Mouse (Mus musculus) lung, adult 2 months (tissue): ENCODE measurements around the gene Itga3. TPM values are rescaled to one million over a fixed set of nuclear protein-coding genes. Genes with fewer than 3 reads are reported as not detected.
A peak's percentile ranks its signal among the peaks of the same experiment; 100 is the strongest.

Source experiments
- DNase-seq: peaks from one replicate; pipeline ENCODE4 v3.0.0; 2022
- H3K4me1 ChIP-seq: fragments of 200-500 bp; 2 replicates; pipeline ENCODE4 v1.6.1; 2011; ENCODE audit warnings: low read length; ENCODE audit not compliant: control insufficient read depth, insufficient read depth
- H3K4me3 ChIP-seq: fragments of 200-500 bp; replicated peaks from 2 replicates; pipeline ENCODE3; 2011; ENCODE audit warnings: low read depth, mild to moderate bottlenecking, control low read depth, low read length; ENCODE audit errors: extremely low read depth
- CTCF ChIP-seq: fragments of 200-500 bp; IDR thresholded peaks from 2 replicates; pipeline ENCODE4 v1.5.1; 2011; ENCODE audit warnings: mild to moderate bottlenecking, low read length, control low read depth; ENCODE audit not compliant: insufficient read depth
- POLR2A ChIP-seq: fragments of 200-500 bp; IDR thresholded peaks from 2 replicates; pipeline ENCODE4 v1.6.1; 2011; ENCODE audit warnings: low read depth, mild to moderate bottlenecking, control low read depth, low read length, borderline replicate concordance; ENCODE audit errors: extremely low read depth
- WGBS: fragments of 180-500 bp; shearing (Covaris S2); methylation state at CpG from one replicate; pipeline ENCODE4 v1.1.7; 2018; 5-methylcytosine and 5-hydroxymethylcytosine counted together
- polyA plus RNA-seq: library from polyadenylated mRNA; depleted of rRNA; stranded (reverse); fragments of >200 nt; gene quantifications from 2 replicates; pipeline ENCODE4 v1.2.3, GENCODE M21; 2012

Itga3 gene
- polyA plus RNA-seq, 1 experiment = 181 TPM

GRCm38 (mm10) chr11:95073835-95074234 lies 2.8 kb downstream of the Itga3 start:
- 66% methylated on average over 4 of the region's 4 CpGs for WGBS
- peaks cover 32% of the 10 kb centered on the region for H3K4me1 ChIP-seq

GRCm38 (mm10) chr11:95072804-95073203 lies 3.8 kb downstream of the Itga3 start:
- WGBS = 42% methylated on average over 5 of the region's 5 CpGs
- Histone ChIP-seq H3K4me1 (peaks cover 31% of the 10 kb centered on the region), H3K4me3 (no peak overlapping the region)
- TF ChIP-seq CTCF (no peak), POLR2A (no peak)
- peak; percentile 60 for DNase-seq

More at GRCm38 (mm10) chr11:95073835-95074234, 2.8 kb downstream of the Itga3 start:
- no peak for TF ChIP-seq POLR2A
- TF ChIP-seq CTCF = no peak
- DNase-seq = no peak
- no peak overlapping the region for H3K4me3 ChIP-seq

DNA sequence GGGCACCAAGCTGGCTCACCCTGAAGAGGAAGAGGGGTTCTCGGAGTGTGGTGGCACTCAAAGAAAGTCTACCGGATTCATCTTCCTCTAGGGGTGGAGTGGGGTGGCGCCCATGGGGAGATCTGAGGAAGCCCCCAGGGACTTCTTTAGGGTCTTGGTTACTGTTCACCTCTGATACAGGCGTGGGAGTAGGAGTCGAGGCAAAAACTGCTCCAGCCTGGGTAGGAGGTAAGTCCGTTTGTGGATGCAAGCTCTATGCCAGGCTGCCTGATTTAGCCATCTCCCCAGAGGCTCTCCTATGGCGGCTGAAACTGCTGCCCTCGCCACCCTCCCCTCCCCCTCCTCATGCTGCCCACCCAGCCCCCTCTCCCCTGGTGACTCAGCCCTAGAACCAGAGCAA lies 4.5 kb downstream of the Itga3 start:
- Histone ChIP-seq H3K4me1 (peaks cover 33% of the 10 kb centered on the region), H3K4me3 (no peak overlapping the region)
- WGBS = 63% methylated on average over 8 of the region's 8 CpGs
- DNase-seq = no peak
- TF ChIP-seq CTCF (no peak), POLR2A (no peak)

DNA sequence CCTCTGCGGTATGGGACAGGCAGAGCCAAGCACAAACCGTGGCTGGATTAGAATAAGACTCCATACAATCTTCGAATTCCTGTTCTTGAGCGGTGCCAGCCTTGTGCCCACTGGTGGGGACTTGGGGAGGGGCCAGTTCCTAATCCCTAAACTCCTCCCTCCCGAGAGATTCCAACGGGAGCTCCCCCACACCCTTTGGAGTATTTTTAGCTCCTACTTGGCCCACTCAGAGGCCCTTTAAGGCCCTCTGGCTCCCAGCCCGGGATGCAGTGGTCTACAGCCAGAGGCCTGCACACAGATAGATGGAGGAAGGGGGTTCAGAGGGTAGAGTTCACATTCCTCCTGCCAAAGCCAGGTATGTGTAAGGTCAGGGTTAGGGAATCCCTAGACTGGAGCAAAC lies 5.3 kb downstream of the Itga3 start:
- Histone ChIP-seq H3K4me1 (peaks cover 33% of the 10 kb centered on the region), H3K4me3 (no peak overlapping the region)
- WGBS = 19% methylated on average over 7 of the region's 7 CpGs
- DNase-seq = peak; percentile 63
- TF ChIP-seq POLR2A (no peak), CTCF (no peak)

DNA sequence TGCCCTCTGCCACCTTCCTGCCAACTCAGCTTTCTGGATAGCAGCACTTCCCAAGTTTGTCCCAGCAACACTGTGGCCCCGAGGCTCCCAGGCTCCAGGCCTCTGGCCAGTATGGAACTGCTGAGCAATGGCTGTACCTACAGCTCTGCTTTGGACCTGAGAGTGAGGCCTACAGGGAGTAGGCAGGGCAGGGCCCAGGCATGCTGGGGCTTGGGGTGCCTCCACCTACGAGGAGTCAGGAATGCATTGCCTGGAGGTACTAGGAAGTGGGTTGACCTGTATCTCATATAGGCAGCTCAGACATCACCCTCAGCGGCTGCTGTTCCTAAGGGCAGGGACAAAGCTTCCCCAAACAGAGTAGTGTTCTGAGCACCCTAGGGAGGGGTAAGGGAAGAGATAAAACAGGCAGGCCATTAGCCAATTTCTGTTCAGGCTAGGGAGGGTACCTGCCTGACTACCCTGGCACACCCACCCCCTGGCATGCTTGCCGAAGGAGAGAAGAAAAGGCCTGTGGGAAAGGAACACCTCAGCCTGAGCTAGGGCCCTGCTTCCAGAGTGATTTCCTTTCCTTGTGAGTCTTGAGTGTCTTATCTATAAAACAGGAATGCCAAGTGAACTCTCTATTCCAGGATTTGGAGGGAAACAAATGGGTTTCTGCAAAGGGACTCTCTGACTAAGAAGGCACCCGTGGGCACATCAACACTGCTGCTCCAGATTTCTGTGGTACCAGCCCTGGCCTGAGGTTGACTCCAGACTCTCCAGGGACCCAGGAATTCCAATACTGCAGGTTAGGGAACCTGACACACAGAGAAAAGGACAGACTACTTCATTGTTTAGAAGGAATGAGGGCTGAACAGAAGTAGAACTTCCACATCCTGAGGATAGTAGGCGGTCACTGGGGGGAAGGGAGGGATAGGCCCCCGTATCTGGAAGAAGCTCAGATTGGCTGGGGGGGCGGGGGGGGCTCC lies 6.2 kb downstream of the Itga3 start:
- no peak for DNase-seq
- TF ChIP-seq POLR2A (no peak), CTCF (no peak)
- Histone ChIP-seq H3K4me1 (peaks cover 33% of the 10 kb centered on the region), H3K4me3 (no peak overlapping the region)
- WGBS = 39% methylated on average over 8 of the region's 8 CpGs

- DNase-seq = no peak
- H3K4me1 ChIP-seq = peaks cover 29% of the 10 kb centered on the region
- no peak for TF ChIP-seq POLR2A
- no peak for TF ChIP-seq CTCF
- H3K4me3 ChIP-seq = no peak overlapping the region
- WGBS = 70% methylated on average over 10 of the region's 10 CpGs
Measured at GRCm38 (mm10) chr11:95069226-95069957, 7.2 kb downstream of the Itga3 start.

- WGBS = 65% methylated on average over 19 of the region's 19 CpGs
- no peak overlapping the region for H3K4me3 ChIP-seq
- TF ChIP-seq POLR2A (no peak), CTCF (no peak)
- no peaks in the 10 kb centered on the region for H3K4me1 ChIP-seq
- no peak for DNase-seq
Measured at GRCm38 (mm10) chr11:95056768-95057501, 19.7 kb downstream of the Itga3 start.

GRCm38 (mm10) chr11:95053062-95053461 lies 23.5 kb downstream of the Itga3 start:
- no peak overlapping the region for H3K4me3 ChIP-seq
- no peak for DNase-seq
- TF ChIP-seq POLR2A (no peak), CTCF (no peak)
- WGBS = 74% methylated on average over 9 of the region's 9 CpGs
- H3K4me1 ChIP-seq = no peaks in the 10 kb centered on the region
